Mouse (Mus musculus) skeletal muscle tissue, adult 2 months (tissue): ENCODE results near the gene Zfyve9.
A peak's percentile ranks its signal among the peaks of the same experiment; 100 is the strongest.

Experiments used
- DNase-seq: peaks from one replicate; pipeline ENCODE4 v3.0.0-alpha.2; 2012; ENCODE audit warnings: low read depth, low spot score

Gene Zfyve9

GRCm38 (mm10) chr4:108780057-108780863, at the start of gene Zfyve9:
TSS of gene Zfyve9 (minus strand) at chr4:108780798.
- DNase-seq = peak; percentile 76

- no peak for DNase-seq
These were observed 46.0 kb upstream of the Zfyve9 start for GRCm38 (mm10) chr4:108826643-108827042.

GRCm38 (mm10) chr4:108826096-108826495, 45.5 kb upstream of the Zfyve9 start:
- no peak for DNase-seq

GRCm38 (mm10) chr4:108825677-108826076, 45.1 kb upstream of the Zfyve9 start:
- DNase-seq = no peak

GRCm38 (mm10) chr4:108811550-108811949, 31.0 kb upstream of the Zfyve9 start:
- DNase-seq = no peak

- DNase-seq = no peak
These were observed 30.5 kb upstream of the Zfyve9 start for GRCm38 (mm10) chr4:108811142-108811541.

GRCm38 (mm10) chr4:108803535-108803934, 22.9 kb upstream of the Zfyve9 start:
- no peak for DNase-seq

- peak; percentile 24 for DNase-seq
These were observed 17.7 kb upstream of the Zfyve9 start for GRCm38 (mm10) chr4:108798083-108798830.

- no peak for DNase-seq
These were observed 16.1 kb upstream of the Zfyve9 start for GRCm38 (mm10) chr4:108796701-108797100.

GRCm38 (mm10) chr4:108793941-108794340, 13.3 kb upstream of the Zfyve9 start:
- no peak for DNase-seq

- no peak for DNase-seq
These were observed 9.9 kb upstream of the Zfyve9 start for GRCm38 (mm10) chr4:108790507-108790906.

GRCm38 (mm10) chr4:108789258-108789936, 8.8 kb upstream of the Zfyve9 start:
- DNase-seq = no peak

GRCm38 (mm10) chr4:108782421-108783085, 2.0 kb upstream of the Zfyve9 start:
- DNase-seq = no peak

GRCm38 (mm10) chr4:108781596-108781995, 998 bp upstream of the Zfyve9 start:
- peak; percentile 84 for DNase-seq

- DNase-seq = no peak
These were observed 237 bp upstream of the Zfyve9 start for GRCm38 (mm10) chr4:108780864-108781205.

GRCm38 (mm10) chr4:108779763-108780056, 888 bp downstream of the Zfyve9 start:
- DNase-seq = no peak

- peak; percentile 39 for DNase-seq
These were observed 12.1 kb downstream of the Zfyve9 start for GRCm38 (mm10) chr4:108768527-108768926.

GRCm38 (mm10) chr4:108759583-108759982, 21.0 kb downstream of the Zfyve9 start:
- no peak for DNase-seq

GRCm38 (mm10) chr4:108746160-108746873, 34.3 kb downstream of the Zfyve9 start:
- no peak for DNase-seq

GRCm38 (mm10) chr4:108731582-108731981, 49.0 kb downstream of the Zfyve9 start:
- no peak for DNase-seq

GRCm38 (mm10) chr4:108730450-108730849, 50.1 kb downstream of the Zfyve9 start:
- DNase-seq = no peak
